Mouse (Mus musculus): ENCODE data around the gene Cops7b. TPM values are rescaled to one million over a fixed set of nuclear protein-coding genes. Genes with fewer than 3 reads are reported as not detected.

Gene Cops7b
- total and polyA plus RNA-seq, 3 experiments: 36.0 to 64.8 TPM; not detected in 1

- TF ChIP-seq ZNF384 (IDR thresholded peaks at IDR 0.05; ENCODE audit: low read depth, low read length) (no peak), MYC (IDR thresholded peaks at IDR 0.05; ENCODE audit: low read depth, low read length) (no peak), E2F4 (IDR thresholded peaks at IDR 0.05; ENCODE audit: borderline replicate concordance, low read depth, low read length) (no peak), MEF2A (IDR thresholded peaks at IDR 0.05; ENCODE audit: extremely low read depth, insufficient replicate concordance, low read depth, low read length, poor library complexity, severe bottlenecking) (no peak), TCF12 (IDR thresholded peaks at IDR 0.05; ENCODE audit: low read depth, low read length) (no peak), KAT2A (conservative IDR thresholded peaks at IDR 0.05; ENCODE audit: low read depth, low read length) (no peak), MAZ (IDR thresholded peaks at IDR 0.05; ENCODE audit: low read depth, low read length) (no peak), MAFK (IDR thresholded peaks at IDR 0.05; ENCODE audit: borderline replicate concordance, low read depth, low read length) (no peak), POLR2AphosphoS2 (IDR thresholded peaks at IDR 0.05; ENCODE audit: low read length) (no peak), JUND (IDR thresholded peaks at IDR 0.05; ENCODE audit: low read depth, low read length) (no peak), CHD1 (IDR thresholded peaks at IDR 0.05; ENCODE audit: low read depth, low read length) (no peak), HCFC1 (IDR thresholded peaks at IDR 0.05; ENCODE audit: low read depth, low read length) (no peak), BHLHE40 (IDR thresholded peaks at IDR 0.05; ENCODE audit: borderline replicate concordance, low read depth, low read length) (no peak)
- H3K27me3 ChIP-seq (ENCODE audit: control insufficient read depth in 1 of 2, insufficient read depth in 2 of 2, low read length in 2 of 2): no peaks in the 10 kb centered on the region
- H3K9ac ChIP-seq (ENCODE audit: control insufficient read depth, low read depth, low read length, poor library complexity, severe bottlenecking): 0 out of 2 replicates have a peak overlapping the region, but pooled peaks have one; percentile 17
- no peak overlapping the region for H3K4me3 ChIP-seq (ENCODE audit: control insufficient read depth in 1 of 2, insufficient read depth in 1 of 2, low read depth in 2 of 2, low read length in 2 of 2)
- no peaks in the 10 kb centered on the region for H3K79me2 ChIP-seq (ENCODE audit: control insufficient read depth, insufficient read depth, low read length, poor library complexity)
- H3K9me3 ChIP-seq (replicated peaks; ENCODE audit: insufficient read depth, low read length): no peaks in the 10 kb centered on the region
- peak overlapping the region; percentile 57 for H3K27ac ChIP-seq (ENCODE audit: control insufficient read depth, low read depth, low read length)
- peaks cover 29 to 35% of the 10 kb centered on the region in 2 experiments for H3K4me1 ChIP-seq (ENCODE audit: control insufficient read depth in 1 of 2, insufficient read depth in 2 of 2, low read length in 2 of 2)
- DNase-seq (ENCODE audit: low read depth, low spot score): no peak
- peaks cover 17 to 41% of the 10 kb centered on the region in 2 experiments for H3K36me3 ChIP-seq (ENCODE audit: control insufficient read depth in 1 of 2, insufficient read depth in 2 of 2, low read length in 2 of 2)
These were observed 30.8 kb upstream of the Cops7b start for GRCm38 (mm10) chr1:86551877-86552276.

GRCm38 (mm10) chr1:86555665-86556064 lies 27.0 kb upstream of the Cops7b start:
- TF ChIP-seq JUND (IDR thresholded peaks at IDR 0.05; ENCODE audit: low read depth, low read length) (no peak), UBTF (IDR thresholded peaks at IDR 0.05; ENCODE audit: borderline replicate concordance, insufficient read depth, low read depth, low read length) (no peak), MAZ (IDR thresholded peaks at IDR 0.05; ENCODE audit: low read depth, low read length) (no peak), TCF12 (IDR thresholded peaks at IDR 0.05; ENCODE audit: low read depth, low read length) (no peak), SIN3A (IDR thresholded peaks at IDR 0.05; ENCODE audit: low read length) (no peak), ZKSCAN1 (IDR thresholded peaks at IDR 0.05; ENCODE audit: low read depth, low read length) (no peak), EP300 (IDR thresholded peaks at IDR 0.05; ENCODE audit: low read depth in 1 of 2, low read length in 2 of 2) (no peak), GATA1 (IDR thresholded peaks at IDR 0.05; ENCODE audit: low read depth, low read length) (no peak), USF1 (IDR thresholded peaks at IDR 0.05; ENCODE audit: low read depth, low read length) (no peak), CHD2 (IDR thresholded peaks at IDR 0.05; ENCODE audit: low read length) (no peak), RCOR1 (IDR thresholded peaks at IDR 0.05; ENCODE audit: low read depth, low read length) (no peak), POLR2AphosphoS2 (IDR thresholded peaks at IDR 0.05; ENCODE audit: low read length) (no peak)
- Histone ChIP-seq H3K4me3 (ENCODE audit: control insufficient read depth in 1 of 2, insufficient read depth in 1 of 2, low read depth in 2 of 2, low read length in 2 of 2) (no peak overlapping the region), H3K79me2 (ENCODE audit: control insufficient read depth, insufficient read depth, low read length, poor library complexity) (no peaks in the 10 kb centered on the region), H3K36me3 (ENCODE audit: control insufficient read depth in 1 of 2, insufficient read depth in 2 of 2, low read length in 2 of 2) (peaks cover 13 to 61% of the 10 kb centered on the region in 2 experiments), H3K4me1 (ENCODE audit: control insufficient read depth in 1 of 2, insufficient read depth in 2 of 2, low read length in 2 of 2) (peaks cover 51% of the 10 kb centered on the region in 2 experiments), H3K27ac (ENCODE audit: control insufficient read depth, low read depth, low read length) (no peak overlapping the region), H3K9me3 (replicated peaks; ENCODE audit: insufficient read depth, low read length) (no peaks in the 10 kb centered on the region), H3K9ac (ENCODE audit: control insufficient read depth, low read depth, low read length, poor library complexity, severe bottlenecking) (no peak overlapping the region), H3K27me3 (ENCODE audit: control insufficient read depth in 1 of 2, insufficient read depth in 2 of 2, low read length in 2 of 2) (no peaks in the 10 kb centered on the region)
- DNase-seq (ENCODE audit: low read depth, low spot score): no peak
